8 mouse cellular contexts compared by ENCODE assay signal in the genomic region with DNA sequence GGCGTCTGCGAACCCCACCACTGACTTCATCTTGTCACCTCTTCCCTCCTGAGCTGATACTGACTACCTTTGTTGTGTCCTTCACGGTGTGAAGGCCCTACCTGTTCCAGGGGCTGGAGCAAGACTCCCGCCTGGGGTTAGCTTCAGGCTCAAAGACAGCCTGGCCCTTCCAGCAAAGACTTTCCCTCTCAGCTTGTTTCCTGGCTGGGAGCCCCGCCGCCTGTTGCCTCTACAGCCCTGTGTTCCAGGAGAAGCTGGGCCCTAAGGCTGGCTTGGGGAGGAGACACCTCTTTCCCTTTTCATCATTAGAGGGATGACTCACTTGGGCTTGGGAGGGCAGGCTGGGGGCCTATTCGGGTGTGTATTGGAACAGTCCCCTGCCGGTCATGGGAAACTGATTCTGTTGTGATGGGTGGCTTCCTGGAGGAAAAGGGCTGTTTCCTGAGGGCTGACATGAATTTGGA. TPM values are rescaled to one million over a fixed set of nuclear protein-coding genes. Genes with fewer than 3 reads are reported as not detected.
DNase-seq lines count a peak whose midpoint lies in the region; ATAC-seq and TF ChIP-seq lines count a peak whose summit lies in the region.

No protein-coding gene starts in this region.

- H3K9me3 ChIP-seq in hindbrain, embryonic 14.5 days (ENCODE audit: control insufficient read depth, low read length) = no peaks in the 10 kb centered on the region
- H3K9me3 ChIP-seq in liver, embryonic 12.5 days (replicated peaks) = no peaks in the 10 kb centered on the region

- peaks cover 9% of the 10 kb centered on the region; the same call in 1 of the 2 replicates for H3K4me1 ChIP-seq in hindbrain, embryonic 14.5 days (replicated peaks; ENCODE audit: control insufficient read depth, insufficient read depth, low read length)
- H3K4me1 ChIP-seq in liver, embryonic 12.5 days = peaks cover 31% of the 10 kb centered on the region

- ATAC-seq in hindbrain, embryonic 14.5 days (ENCODE audit: low FRiP score) = no peak; the same call in 1 of the 2 replicates
- peak; percentile 44 for ATAC-seq in liver, embryonic 12.5 days
- peak; percentile 56 for ATAC-seq in monocyte, adult 5-6 weeks (replicated peaks; ENCODE audit: insufficient number of reproducible peaks, low FRiP score, low TSS enrichment, poor library complexity, severe bottlenecking)

- TF ChIP-seq CTCF in left cerebral cortex, adult 2 months (IDR thresholded peaks at IDR 0.05) = no peak
- no peak for TF ChIP-seq CTCF in gastrocnemius, adult 2 months (IDR thresholded peaks at IDR 0.05)

- peak overlapping the region; percentile 69 for H3K9ac ChIP-seq in hindbrain, embryonic 14.5 days
- H3K9ac ChIP-seq in liver, embryonic 12.5 days = peak overlapping the region; percentile 70

- WGBS in hindbrain, embryonic 14.5 days = 17% methylated on average over 8 of the region's 8 CpGs
- 25% methylated on average over 8 of the region's 8 CpGs for WGBS in liver, embryonic 12.5 days (ENCODE audit: insufficient replicate concordance)

- H3K36me3 ChIP-seq in hindbrain, embryonic 14.5 days (replicated peaks; ENCODE audit: control insufficient read depth, insufficient read depth) = no peaks in the 10 kb centered on the region
- no peaks in the 10 kb centered on the region for H3K36me3 ChIP-seq in liver, embryonic 12.5 days

- peak overlapping the region; percentile 84 for H3K27ac ChIP-seq in left cerebral cortex, adult 2 months
- H3K27ac ChIP-seq in gastrocnemius, adult 2 months = peak overlapping the region; percentile 96
- H3K27ac ChIP-seq in hindbrain, embryonic 14.5 days = no peak overlapping the region
- 0 out of 2 replicates have a peak overlapping the region, but pooled peaks have one; percentile 14 for H3K27ac ChIP-seq in liver, embryonic 12.5 days

- peak overlapping the region; percentile 58 for H3K4me3 ChIP-seq in left cerebral cortex, adult 2 months
- H3K4me3 ChIP-seq in gastrocnemius, adult 2 months = peak overlapping the region; percentile 75
- H3K4me3 ChIP-seq in hindbrain, embryonic 14.5 days (replicated peaks; ENCODE audit: low read length) = peak overlapping the region; percentile 58
- peak overlapping the region; percentile 65 for H3K4me3 ChIP-seq in liver, embryonic 12.5 days

- H3K27me3 ChIP-seq in hindbrain, embryonic 14.5 days (ENCODE audit: control insufficient read depth, insufficient read depth, low read length) = no peaks in the 10 kb centered on the region
- peaks cover 17% of the 10 kb centered on the region for H3K27me3 ChIP-seq in liver, embryonic 12.5 days (replicated peaks)

- peak overlapping the region; percentile 89 for H3K4me2 ChIP-seq in hindbrain, embryonic 14.5 days (replicated peaks)
- peak overlapping the region; percentile 89 for H3K4me2 ChIP-seq in liver, embryonic 12.5 days

- intact Hi-C loops in left cerebral cortex, adult 2 months (cut with DNase I) = no loop called here
- intact Hi-C loops in gastrocnemius, adult 2 months (cut with DNase I) = loop anchor here (2.0 to 5.0 kb wide), 2 partner anchors 18 to 37 kb away; no protein-coding TSS in a partner anchor

- no peak for DNase-seq in left cerebral cortex, adult 2 months (ENCODE audit: extremely low spot score in 1 of 2, low spot score in 2 of 2)
- no peak for DNase-seq in left cerebral cortex, adult 9 months (ENCODE audit: low spot score in 2 of 2)
- DNase-seq in cerebellum, adult 18-20 months = peak; percentile 69 to 79
- DNase-seq in gastrocnemius, adult 2 months = peak; percentile 79
- DNase-seq in hindbrain, embryonic 14.5 days (ENCODE audit: low spot score) = no peak
- DNase-seq in embryo, embryonic 9.5 days (ENCODE audit: extremely low spot score) = no peak

RNA-seq across cellular contexts. Expression of a gene that starts 0.6 kb away (rescaled TPM):
- 10 to 100 TPM; 71.6 to 77.5 TPM for total RNA-seq in left cerebral cortex, adult 2 months (2021)
- total RNA-seq in gastrocnemius, adult 2 months (2021) = 10 to 100 TPM; 15.9 to 17.0 TPM
- polyA plus RNA-seq in hindbrain, embryonic 14.5 days (2014; fragmentation: Nextera tagmentation; extraction: Ambion mirVana) = 57.9 and 60.9 TPM in 2 replicates
- 19.0 and 21.5 TPM in 2 replicates for polyA plus RNA-seq in liver, embryonic 12.5 days (2016; fragmentation: Nextera tagmentation; extraction: Ambion mirVana)
- total RNA-seq in monocyte, adult 5-6 weeks (2017) = 523 to 1,277 TPM (median 526 TPM) in 3 replicates

RNA-seq across cellular contexts. Expression of a gene that starts 20.6 kb away (rescaled TPM):
- 10 to 100 TPM; 11.7 to 15.3 TPM for total RNA-seq in left cerebral cortex, adult 2 months (2021)
- total RNA-seq in gastrocnemius, adult 2 months (2021) = 10 to 100 TPM; 13.2 TPM
- 9.7 and 16.2 TPM in 2 replicates for polyA plus RNA-seq in hindbrain, embryonic 14.5 days (2014; fragmentation: Nextera tagmentation; extraction: Ambion mirVana)
- polyA plus RNA-seq in liver, embryonic 12.5 days (2016; fragmentation: Nextera tagmentation; extraction: Ambion mirVana) = 8.8 and 9.1 TPM in 2 replicates
- total RNA-seq in monocyte, adult 5-6 weeks (2017) = 47.4 to 94.7 TPM (median 64.7 TPM) in 3 replicates

RNA-seq across cellular contexts. Expression of a gene that starts 35.0 kb away (rescaled TPM):
- total RNA-seq in left cerebral cortex, adult 2 months (2021) = 10 to 100 TPM; 28.0 to 28.3 TPM
- 1 to 10 TPM; 8.0 to 8.5 TPM for total RNA-seq in gastrocnemius, adult 2 months (2021)
- 29.0 and 29.8 TPM in 2 replicates for polyA plus RNA-seq in hindbrain, embryonic 14.5 days (2014; fragmentation: Nextera tagmentation; extraction: Ambion mirVana)
- polyA plus RNA-seq in liver, embryonic 12.5 days (2016; fragmentation: Nextera tagmentation; extraction: Ambion mirVana) = 18.6 and 19.4 TPM in 2 replicates
- 11.1 to 17.6 TPM (median 15.7 TPM) in 3 replicates for total RNA-seq in monocyte, adult 5-6 weeks (2017)

RNA-seq across cellular contexts. Expression of a gene that starts 43.4 kb away (rescaled TPM):
- 1 to 10 TPM; 8.0 to 8.6 TPM for total RNA-seq in left cerebral cortex, adult 2 months (2021)
- total RNA-seq in gastrocnemius, adult 2 months (2021) = 1 to 10 TPM; 6.5 to 7.9 TPM
- polyA plus RNA-seq in hindbrain, embryonic 14.5 days (2014; fragmentation: Nextera tagmentation; extraction: Ambion mirVana) = 11.2 and 11.3 TPM in 2 replicates
- 14.5 and 15.3 TPM in 2 replicates for polyA plus RNA-seq in liver, embryonic 12.5 days (2016; fragmentation: Nextera tagmentation; extraction: Ambion mirVana)
- 3.6 to 10.0 TPM (median 9.5 TPM) in 3 replicates for total RNA-seq in monocyte, adult 5-6 weeks (2017)

RNA-seq across cellular contexts. Expression of a gene that starts 43.5 kb away (rescaled TPM):
- 100 to 1,000 TPM; 312 to 332 TPM for total RNA-seq in left cerebral cortex, adult 2 months (2021)
- total RNA-seq in gastrocnemius, adult 2 months (2021) = 100 to 1,000 TPM; 316 to 321 TPM
- polyA plus RNA-seq in hindbrain, embryonic 14.5 days (2014; fragmentation: Nextera tagmentation; extraction: Ambion mirVana) = 710 and 800 TPM in 2 replicates
- 522 and 538 TPM in 2 replicates for polyA plus RNA-seq in liver, embryonic 12.5 days (2016; fragmentation: Nextera tagmentation; extraction: Ambion mirVana)
- total RNA-seq in monocyte, adult 5-6 weeks (2017) = 155 to 237 TPM (median 205 TPM) in 3 replicates

Comparison
In these comparisons a context has a peak if more than half of its experiments do, and no peak if none do; other contexts are left out.
1. DNase-seq: peak in cerebellum, adult 18-20 months (2 of 2) and gastrocnemius, adult 2 months (single experiment); none in left cerebral cortex, adult 2 months (0 of 2), left cerebral cortex, adult 9 months (0 of 2), hindbrain, embryonic 14.5 days (single experiment) and embryo, embryonic 9.5 days (single experiment).
2. RNA of a gene that starts 0.6 kb away (total RNA-seq): 523 to 1,277 TPM in monocyte, adult 5-6 weeks and 71.6 to 77.5 TPM in left cerebral cortex, adult 2 months; 15.9 to 17.0 TPM in gastrocnemius, adult 2 months; every median in the first group is over 4 times any median in the second.
3. Peak in every context shown above with its lines, with median percentiles within 50 percentile points of each other: H3K4me3 ChIP-seq.